Mouse (Mus musculus): Measurements from ENCODE around the gene Olfr996. TPM values are rescaled to one million over a fixed set of nuclear protein-coding genes. Genes with fewer than 3 reads are reported as not detected.
"Not testable (repeated sequence)": the region's sequence is repeated elsewhere in the genome, so short reads cannot be mapped to it uniquely, and the experiment has no call there.

The Olfr996 gene
- total RNA-seq (2021): not detected
- long read RNA-seq, experiment 1: 0 reads
- long read RNA-seq, experiment 2: 0 reads

DNA sequence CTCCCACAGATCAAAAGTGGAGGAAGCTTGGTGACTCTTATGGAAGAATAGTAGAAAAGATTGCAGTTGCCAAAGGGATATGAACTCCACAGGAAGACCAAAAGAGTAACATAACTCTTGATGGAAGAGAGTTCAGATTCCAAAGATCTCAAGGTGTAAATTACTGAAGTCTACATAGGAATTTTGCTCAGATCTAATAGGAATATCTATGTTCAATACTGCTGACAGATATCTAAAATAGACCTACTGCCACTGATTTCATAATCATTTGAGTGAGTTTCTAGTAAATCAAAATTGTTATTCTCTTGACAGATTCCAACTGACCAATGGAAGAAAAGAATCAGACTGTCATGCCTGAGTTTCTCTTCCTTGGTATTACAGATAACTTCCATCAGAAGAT lies at the start of gene Olfr996:
Gene Olfr996 (plus strand): TSS at position 301 of the 400 bp plus-strand sequence.
- DNase-seq (ENCODE audit: low spot score in 2 of 2): no peak

DNA sequence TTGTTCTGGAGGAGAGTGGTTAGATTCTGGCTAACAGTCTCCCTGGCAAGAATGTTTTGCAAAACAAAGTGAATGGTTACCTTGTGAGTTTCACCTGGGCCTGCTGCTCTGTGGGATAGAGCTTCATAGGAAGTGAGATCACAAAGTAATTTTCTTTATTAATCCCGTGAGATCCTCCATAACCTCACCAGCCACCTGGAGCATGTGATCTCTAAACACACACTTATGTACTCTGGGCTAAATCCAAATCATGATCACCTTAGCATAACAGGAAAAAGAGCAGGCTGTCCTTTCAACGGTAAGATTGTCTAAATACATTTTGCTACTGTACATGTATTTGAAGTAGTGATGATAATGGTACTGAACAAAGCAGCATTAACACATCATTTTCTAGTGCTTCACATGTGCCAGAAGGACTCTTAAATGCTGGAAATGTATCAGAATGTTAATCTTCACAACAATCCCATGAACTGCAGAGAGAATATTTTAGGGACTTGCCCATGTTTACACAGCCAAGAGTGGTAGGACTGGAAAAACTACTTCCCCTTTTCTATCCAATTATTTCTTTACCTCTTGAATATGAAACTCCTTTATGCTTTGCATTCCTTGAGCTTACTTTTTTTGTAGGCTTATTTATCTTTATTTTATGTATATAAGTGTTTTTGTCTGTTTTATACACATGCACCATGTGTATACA lies 46.8 kb upstream of the Olfr996 start:
- DNase-seq (ENCODE audit: low spot score in 2 of 2): no peak

DNA sequence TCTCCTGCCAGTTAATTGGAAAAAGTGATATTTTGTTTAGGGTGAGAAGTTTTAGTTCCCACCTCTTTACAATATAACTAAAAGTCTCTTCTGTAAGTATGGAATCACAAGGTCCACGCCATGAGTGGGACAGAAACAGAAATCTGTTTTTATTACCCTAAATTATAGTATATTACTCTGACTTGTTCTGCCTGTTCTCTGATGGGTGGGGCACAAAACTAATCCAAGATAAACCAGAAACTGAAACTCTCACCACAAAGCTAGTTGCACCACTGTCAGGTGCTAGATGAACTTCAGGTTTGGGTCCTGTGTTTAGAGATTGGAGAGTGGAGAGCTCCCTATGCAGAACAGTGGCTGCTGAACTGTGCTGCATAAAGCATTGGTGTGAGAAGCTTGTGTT lies 45.1 kb upstream of the Olfr996 start:
- DNase-seq (ENCODE audit: low spot score in 2 of 2): no peak

DNA sequence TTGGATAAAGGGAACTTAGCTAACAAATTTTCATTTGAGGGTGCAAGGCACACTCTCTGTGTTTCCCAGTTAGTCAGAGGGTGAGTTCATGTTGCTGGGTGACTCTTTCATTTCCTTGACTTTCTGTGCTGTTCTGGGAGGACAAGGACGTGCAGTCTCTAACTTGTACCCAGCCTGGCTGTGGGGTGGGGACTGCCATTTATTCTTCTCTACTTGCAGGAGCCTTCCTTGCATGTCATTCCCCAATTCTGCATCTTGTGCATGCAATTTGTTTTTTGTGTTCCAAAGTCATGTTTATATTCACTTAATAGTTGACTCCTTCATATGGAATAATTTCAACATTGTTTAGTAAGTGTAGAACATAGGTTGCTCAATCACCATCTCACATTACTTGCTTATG lies 24.2 kb upstream of the Olfr996 start:
- no peak for DNase-seq (ENCODE audit: low spot score in 2 of 2)

DNA sequence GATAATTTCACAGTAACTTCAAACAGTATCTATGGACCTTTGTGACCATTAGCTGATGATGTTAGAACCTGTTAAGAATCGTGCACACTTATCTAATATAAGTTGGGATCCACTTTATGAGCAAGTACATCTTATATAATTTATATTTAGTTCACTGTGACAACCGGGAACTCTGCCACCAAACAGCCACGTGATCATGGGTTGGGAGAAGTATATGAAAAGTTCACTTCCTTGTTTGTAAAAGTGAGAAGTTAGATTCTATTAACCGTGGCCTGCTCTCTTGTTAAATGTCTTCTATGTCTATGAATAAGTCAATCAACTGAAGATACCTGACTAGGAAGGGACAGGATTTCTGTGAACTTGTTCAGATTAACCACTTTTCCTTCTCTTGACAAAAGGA lies 18.8 kb upstream of the Olfr996 start:
- DNase-seq (ENCODE audit: low spot score in 2 of 2): no peak

DNA sequence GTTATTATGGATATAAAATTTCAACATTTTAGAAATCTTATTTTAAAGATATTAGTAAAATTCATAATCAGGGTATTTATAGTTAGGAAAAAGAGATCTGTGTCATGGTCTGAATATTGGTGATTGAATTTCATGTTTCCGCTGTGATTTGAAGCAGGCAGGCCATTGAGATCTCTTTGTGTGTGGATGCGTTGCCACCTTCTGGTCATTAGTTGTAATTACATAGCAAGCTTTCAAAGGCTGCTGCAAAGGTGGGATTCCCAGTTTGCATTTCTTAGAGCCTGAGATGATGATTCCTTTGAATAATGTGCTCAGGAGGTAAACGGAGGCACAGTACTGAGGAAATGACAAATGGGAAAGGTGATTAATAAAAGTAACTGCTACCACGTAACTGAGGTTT lies 17.8 kb upstream of the Olfr996 start:
- DNase-seq (ENCODE audit: low spot score in 2 of 2): no peak

DNA sequence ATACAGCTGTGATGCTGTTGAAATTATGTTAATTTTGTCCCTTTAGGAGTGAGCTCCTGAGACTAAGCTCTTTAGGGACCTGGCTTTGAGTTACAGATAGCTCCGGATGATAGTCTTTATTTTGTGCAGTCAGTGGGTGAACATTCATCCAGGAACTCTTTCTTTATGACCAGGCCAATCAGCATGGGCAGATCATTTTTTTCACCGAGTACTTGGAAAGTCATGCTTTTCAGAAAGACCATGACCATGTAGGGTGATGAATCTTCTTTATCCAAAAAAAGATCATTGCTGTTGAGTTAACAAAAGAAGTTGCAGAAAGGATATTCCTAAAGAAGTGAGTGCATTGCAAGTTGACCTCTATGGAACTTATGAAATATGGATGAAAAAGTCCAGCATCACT lies 9.6 kb downstream of the Olfr996 start, which contains the start of gene Olfr998:
Gene Olfr998 (plus strand): TSS at position 301 of the 400 bp plus-strand sequence.
- DNase-seq (ENCODE audit: low spot score in 2 of 2): not testable (repeated sequence)

DNA sequence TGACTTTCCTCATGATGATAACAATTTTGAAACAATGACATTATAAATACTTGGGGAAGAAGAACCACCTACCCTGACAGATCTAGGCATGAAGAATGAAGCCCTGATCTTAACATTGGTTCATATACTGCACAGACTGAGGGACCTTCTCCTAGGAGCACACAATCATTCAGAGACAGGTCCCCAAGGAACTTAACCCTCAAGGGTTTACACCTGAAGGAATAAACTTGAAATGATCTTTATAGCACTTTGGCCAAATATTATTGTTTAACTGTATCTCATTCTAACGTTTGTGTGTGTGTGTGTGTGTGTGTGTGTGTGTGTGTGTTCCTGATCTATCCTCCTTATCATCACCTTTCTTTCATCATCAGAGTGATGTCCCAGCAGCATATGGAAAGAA lies 32.8 kb downstream of the Olfr996 start, which contains the start of gene Olfr1000:
Gene Olfr1000 (minus strand): TSS at position 101 of the 400 bp plus-strand sequence.
- DNase-seq (ENCODE audit: low spot score in 2 of 2): no peak

Other genes with a start within 250 kb of the Olfr996 start
- not detected for gene Olfr987, start 239.9 kb upstream of the Olfr996 start, total RNA-seq (2021)
- not detected for gene Olfr988, start 216.0 kb upstream of the Olfr996 start, total RNA-seq (2021)
- not detected for gene Olfr992, start 169.7 kb upstream of the Olfr996 start, total RNA-seq (2021)
- not detected for gene Olfr993, start 164.3 kb upstream of the Olfr996 start, total RNA-seq (2021)
- gene Olfr994, start 142.8 kb upstream of the Olfr996 start, total RNA-seq (2021): not detected
- not detected for gene Olfr995, start 135.6 kb upstream of the Olfr996 start, total RNA-seq (2021)
- under 1 TPM; 0.18 to 0.34 TPM for gene 4833423E24Rik, start 60.2 kb upstream of the Olfr996 start, total RNA-seq (2021)
- gene Olfr998, start 9.7 kb downstream of the Olfr996 start, total RNA-seq (2021): not detected
- gene Olfr1000, start 32.7 kb downstream of the Olfr996 start, total RNA-seq (2021): not detected
- not detected for gene Olfr1002, start 71.5 kb downstream of the Olfr996 start, total RNA-seq (2021)
- gene Olfr154, start 85.2 kb downstream of the Olfr996 start, total RNA-seq (2021): not detected
- not detected for gene Olfr1006, start 99.6 kb downstream of the Olfr996 start, total RNA-seq (2021)
- not detected for gene Olfr1008, start 110.2 kb downstream of the Olfr996 start, total RNA-seq (2021)
- not detected for gene Olfr1009, start 136.2 kb downstream of the Olfr996 start, total RNA-seq (2021)
- not detected for gene Olfr1012, start 183.6 kb downstream of the Olfr996 start, total RNA-seq (2021)
- gene Olfr1013, start 187.9 kb downstream of the Olfr996 start, total RNA-seq (2021): not detected
- not detected for gene Olfr1014, start 193.5 kb downstream of the Olfr996 start, total RNA-seq (2021)
- not detected for gene Olfr1015, start 202.8 kb downstream of the Olfr996 start, total RNA-seq (2021)
- not detected for gene Olfr1016, start 223.3 kb downstream of the Olfr996 start, total RNA-seq (2021)
- gene Olfr1018, start 239.3 kb downstream of the Olfr996 start, total RNA-seq (2021): not detected

All from gastrocnemius, postnatal 4 days (tissue).